Mouse (Mus musculus) hindlimb bud, embryonic 11.5 days (tissue): ENCODE data around the gene Zbtb7a.

ENCODE experiments used
- DNase-seq: peaks from one replicate; pipeline ENCODE4 v3.0.0-alpha.2; 2012; ENCODE audit warnings: low read depth, low spot score; ENCODE audit errors: extremely low spot score

The Zbtb7a gene

GRCm38 (mm10) chr10:81138821-81139528 is 4.0 kb downstream of the Zbtb7a start:
- DNase-seq, result no peak

GRCm38 (mm10) chr10:81139529-81139846 is 4.5 kb downstream of the Zbtb7a start:
- no peak for DNase-seq

GRCm38 (mm10) chr10:81140005-81140404 is 5.0 kb downstream of the Zbtb7a start:
- DNase-seq, result no peak

- DNase-seq, result no peak
These were observed 5.9 kb downstream of the Zbtb7a start for GRCm38 (mm10) chr10:81140717-81141454.

- no peak for DNase-seq
These were observed 6.6 kb downstream of the Zbtb7a start for GRCm38 (mm10) chr10:81141455-81142210.

- no peak for DNase-seq
These were observed 7.5 kb downstream of the Zbtb7a start for GRCm38 (mm10) chr10:81142551-81142981.

GRCm38 (mm10) chr10:81143157-81143633 is 8.2 kb downstream of the Zbtb7a start:
- DNase-seq, result no peak

- DNase-seq, result no peak
These were observed 8.9 kb downstream of the Zbtb7a start for GRCm38 (mm10) chr10:81143845-81144437.

- no peak for DNase-seq
These were observed 9.6 kb downstream of the Zbtb7a start for GRCm38 (mm10) chr10:81144667-81145066.

GRCm38 (mm10) chr10:81145307-81145706 is 10.3 kb downstream of the Zbtb7a start:
- DNase-seq, result no peak

GRCm38 (mm10) chr10:81145778-81146177 is 10.8 kb downstream of the Zbtb7a start:
- no peak for DNase-seq

- DNase-seq, result no peak
These were observed 11.3 kb downstream of the Zbtb7a start for GRCm38 (mm10) chr10:81146296-81146695.

GRCm38 (mm10) chr10:81151261-81151660 is 16.2 kb downstream of the Zbtb7a start:
- no peak for DNase-seq

- DNase-seq, result no peak
These were observed 17.6 kb downstream of the Zbtb7a start for GRCm38 (mm10) chr10:81152609-81153008.

GRCm38 (mm10) chr10:81154313-81154712 is 19.3 kb downstream of the Zbtb7a start:
- DNase-seq, result no peak

GRCm38 (mm10) chr10:81154736-81155135 is 19.7 kb downstream of the Zbtb7a start:
- no peak for DNase-seq

- no peak for DNase-seq
These were observed 26.7 kb downstream of the Zbtb7a start for GRCm38 (mm10) chr10:81161602-81162317.

- DNase-seq, result no peak
These were observed 27.3 kb downstream of the Zbtb7a start for GRCm38 (mm10) chr10:81162318-81162652.

- no peak for DNase-seq
These were observed 30.1 kb downstream of the Zbtb7a start for GRCm38 (mm10) chr10:81165118-81165517.

GRCm38 (mm10) chr10:81167200-81168086 is 32.4 kb downstream of the Zbtb7a start, which contains the start of gene Pias4:
Gene Pias4 (minus strand): TSS chr10:81167923.
- peak; percentile 97 for DNase-seq
